Mouse (Mus musculus) embryonic fibroblast, embryonic 13.5 days (primary cell): Measurements from ENCODE around the gene Ttc27. TPM values are rescaled to one million over a fixed set of nuclear protein-coding genes. Genes with fewer than 3 reads are reported as not detected.
"Not testable (repeated sequence)": the region's sequence is repeated elsewhere in the genome, so short reads cannot be mapped to it uniquely, and the experiment has no call there.

Source experiments
- H3K27ac ChIP-seq: 2 replicates; pipeline ENCODE4 v1.5.1; 2012; ENCODE audit warnings: low read length, control low read depth, inconsistent platforms; ENCODE audit not compliant: insufficient read depth
- H3K4me1 ChIP-seq: 2 replicates; pipeline ENCODE4 v1.6.1; 2011; ENCODE audit warnings: low read length; ENCODE audit not compliant: control insufficient read depth, insufficient read depth
- H3K4me3 ChIP-seq: 2 replicates; pipeline ENCODE4 v1.5.1; 2011; ENCODE audit warnings: mild to moderate bottlenecking, control low read depth, low read length; ENCODE audit not compliant: insufficient read depth
- CTCF ChIP-seq: IDR thresholded peaks from 2 replicates; pipeline ENCODE4 v1.5.1; 2011; ENCODE audit warnings: mild to moderate bottlenecking, control low read depth, low read length, moderate library complexity, borderline replicate concordance; ENCODE audit not compliant: insufficient read depth
- POLR2A ChIP-seq: IDR thresholded peaks from 2 replicates; pipeline ENCODE4 v1.6.1; 2011; ENCODE audit warnings: low read depth, mild to moderate bottlenecking, control low read depth, low read length, moderate library complexity
- polyA plus RNA-seq: library from polyadenylated mRNA; stranded (reverse); fragments of >200 nt; gene quantifications from 2 replicates; pipeline ENCODE4 v1.2.4, GENCODE M21; 2011; ENCODE audit warnings: low read depth; ENCODE audit not compliant: missing spikeins, insufficient read length

Gene Ttc27
- polyA plus RNA-seq, result 23.7 and 25.6 TPM in 2 replicates

GRCm38 (mm10) chr17:74717618-74718151 lies at the start of gene Ttc27:
Gene Ttc27, plus strand, starts transcription at chr17:74717732.
- H3K4me3 ChIP-seq, result peak within 1 kb of the TSS; percentile 86
- peak within 1 kb of the TSS; percentile 44 for H3K27ac ChIP-seq
- TF ChIP-seq CTCF, result no peak
- TF ChIP-seq POLR2A, result peak; percentile 98
- no peaks in the 10 kb centered on the region for H3K4me1 ChIP-seq

DNA sequence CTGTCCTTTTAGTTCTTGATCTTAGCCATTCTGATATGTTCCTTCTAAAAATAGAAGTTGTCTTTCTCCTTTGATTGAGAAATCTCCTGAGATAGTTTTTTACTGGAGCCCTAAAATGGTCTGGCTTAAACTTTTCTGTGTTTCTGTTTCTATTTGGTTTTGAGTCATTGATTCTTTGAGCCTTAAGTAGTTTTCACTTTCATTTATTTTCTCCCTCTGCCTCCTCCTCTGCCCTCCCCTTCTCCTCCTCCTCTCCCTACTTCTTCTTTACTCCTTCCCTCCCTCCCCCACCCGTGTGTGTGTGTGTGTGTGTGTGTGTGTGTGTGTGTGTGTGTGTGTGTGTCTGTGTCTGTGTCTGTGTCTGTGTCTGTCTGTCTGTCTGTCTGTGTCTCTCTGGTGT lies 49.5 kb upstream of the Ttc27 start:
- no peaks in the 10 kb centered on the region for H3K4me1 ChIP-seq
- TF ChIP-seq POLR2A (no peak), CTCF (no peak)
- H3K4me3 ChIP-seq, result no peak overlapping the region
- no peak overlapping the region for H3K27ac ChIP-seq

DNA sequence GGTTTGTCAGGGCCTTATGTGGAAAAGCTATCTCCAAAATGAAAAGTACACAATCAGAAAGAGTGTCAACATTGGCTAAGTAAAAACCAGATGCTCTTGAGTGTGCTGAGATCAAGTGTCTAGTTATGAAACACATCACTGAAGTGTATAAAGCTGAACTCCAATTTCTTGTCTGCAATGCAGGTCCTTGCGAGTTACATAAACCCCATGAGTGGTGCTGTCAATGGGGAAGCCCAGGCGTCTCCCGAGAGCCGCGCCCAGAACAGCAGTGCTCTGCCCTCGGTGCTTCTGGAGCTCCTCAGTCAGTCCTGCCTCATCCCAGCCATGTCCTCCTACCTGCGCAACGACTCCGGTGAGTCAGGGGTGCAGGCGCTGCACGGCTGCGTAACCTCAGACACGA lies 47.5 kb upstream of the Ttc27 start:
- H3K27ac ChIP-seq, result no peak overlapping the region
- no peak overlapping the region for H3K4me3 ChIP-seq
- no peaks in the 10 kb centered on the region for H3K4me1 ChIP-seq
- TF ChIP-seq CTCF (no peak), POLR2A (no peak)

- H3K4me3 ChIP-seq, result no peak overlapping the region
- no peak overlapping the region for H3K27ac ChIP-seq
- no peaks in the 10 kb centered on the region for H3K4me1 ChIP-seq
- TF ChIP-seq CTCF (no peak), POLR2A (no peak)
These were observed 45.1 kb upstream of the Ttc27 start for GRCm38 (mm10) chr17:74672446-74672845.

GRCm38 (mm10) chr17:74673251-74673650 lies 44.3 kb upstream of the Ttc27 start:
- Histone ChIP-seq H3K27ac (no peak overlapping the region), H3K4me3 (no peak overlapping the region), H3K4me1 (no peaks in the 10 kb centered on the region)
- TF ChIP-seq CTCF (no peak), POLR2A (no peak)

- no peak overlapping the region for H3K4me3 ChIP-seq
- TF ChIP-seq CTCF, result no peak
- TF ChIP-seq POLR2A, result no peak
- no peak overlapping the region for H3K27ac ChIP-seq
- no peaks in the 10 kb centered on the region for H3K4me1 ChIP-seq
These were observed 39.5 kb upstream of the Ttc27 start for GRCm38 (mm10) chr17:74678061-74678460.

GRCm38 (mm10) chr17:74684927-74685326 lies 32.6 kb upstream of the Ttc27 start:
- Histone ChIP-seq H3K27ac (no peak overlapping the region), H3K4me1 (no peaks in the 10 kb centered on the region), H3K4me3 (no peak overlapping the region)
- TF ChIP-seq CTCF (no peak), POLR2A (no peak)

- H3K27ac ChIP-seq, result no peak overlapping the region
- no peak overlapping the region for H3K4me3 ChIP-seq
- TF ChIP-seq POLR2A (no peak), CTCF (no peak)
- H3K4me1 ChIP-seq, result no peaks in the 10 kb centered on the region
These were observed 29.0 kb upstream of the Ttc27 start for GRCm38 (mm10) chr17:74688555-74688954.

GRCm38 (mm10) chr17:74689406-74689805 lies 28.1 kb upstream of the Ttc27 start:
- no peak for TF ChIP-seq CTCF
- no peak for TF ChIP-seq POLR2A
- Histone ChIP-seq H3K27ac (no peak overlapping the region), H3K4me3 (no peak overlapping the region), H3K4me1 (no peaks in the 10 kb centered on the region)

DNA sequence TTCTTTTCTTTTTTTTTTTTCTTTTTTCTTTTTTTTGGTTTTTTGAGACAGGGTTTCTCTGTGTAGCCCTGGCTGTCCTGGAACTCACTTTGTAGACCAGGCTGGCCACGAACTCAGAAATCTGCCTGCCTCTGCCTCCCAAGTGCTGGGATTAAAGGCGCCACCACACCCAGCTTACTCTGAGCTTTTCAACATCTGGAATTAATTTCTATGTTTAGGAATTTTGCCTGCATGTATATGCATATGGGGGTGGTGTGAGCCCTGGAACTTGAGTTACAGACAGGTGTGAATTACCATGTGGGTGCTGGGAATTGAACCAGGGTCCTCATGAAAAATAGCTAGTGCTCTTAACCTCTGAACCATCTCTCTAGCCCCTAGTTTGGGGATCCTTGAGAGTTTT lies 15.9 kb upstream of the Ttc27 start:
- not testable (repeated sequence) for H3K27ac ChIP-seq, H3K4me1 ChIP-seq

GRCm38 (mm10) chr17:74705480-74705879 lies 12.1 kb upstream of the Ttc27 start:
- H3K4me1 ChIP-seq, result peaks cover 7% of the 10 kb centered on the region
- TF ChIP-seq POLR2A (no peak), CTCF (no peak)
- H3K27ac ChIP-seq, result no peak overlapping the region
- no peak overlapping the region for H3K4me3 ChIP-seq

More for the DNA sequence above, 15.9 kb upstream of the Ttc27 start:
- H3K4me3 ChIP-seq, result not testable (repeated sequence)
